Comparison of ENCODE assay signal across 23 mouse cellular contexts in genomic region chr2:52987035-52987434, GRCm38 (mm10).
A peak's percentile ranks its signal among the peaks of the same experiment; 100 is the strongest.
DNase-seq lines count a peak whose midpoint lies in the region; ATAC-seq and TF ChIP-seq lines count a peak whose summit lies in the region.
"Had no signal": no experiment of that assay in that cellular context is flagged by ENCODE, and none has a peak within 500 bp of the region (broad histone marks: within the 10 kb centered on the region; RNA-seq: fewer than 3 reads in every experiment).

No protein-coding gene starts in this region.

- H3K9ac ChIP-seq in hindbrain, embryonic 15.5 days: no peak overlapping the region
- no peak overlapping the region for H3K9ac ChIP-seq in hindbrain, embryonic 11.5 days (ENCODE audit: low read depth, low read length)
- no peak overlapping the region for H3K9ac ChIP-seq in lung, embryonic 14.5 days
- H3K9ac ChIP-seq in intestine, postnatal 0 days (ENCODE audit: low read depth, low read length): no peak overlapping the region
- H3K9ac ChIP-seq: embryonic facial prominence, embryonic 12.5 days; embryonic facial prominence, embryonic 15.5 days; forebrain, postnatal 0 days; intestine, embryonic 15.5 days had no signal

- H3K4me2 ChIP-seq in hindbrain, embryonic 15.5 days: no peak overlapping the region
- H3K4me2 ChIP-seq in hindbrain, embryonic 11.5 days (replicated peaks; ENCODE audit: low read depth, low read length): no peak overlapping the region
- no peak overlapping the region for H3K4me2 ChIP-seq in lung, embryonic 14.5 days
- H3K4me2 ChIP-seq in intestine, postnatal 0 days (replicated peaks; ENCODE audit: low read depth): no peak overlapping the region
- H3K4me2 ChIP-seq: embryonic facial prominence, embryonic 12.5 days; embryonic facial prominence, embryonic 15.5 days had no signal

- 81% methylated on average over 6 of the region's 6 CpGs for WGBS in heart, embryonic 10.5 days
- WGBS in hindbrain, embryonic 15.5 days: 96% methylated on average over 6 of the region's 6 CpGs
- 94% methylated on average over 6 of the region's 6 CpGs for WGBS in hindbrain, embryonic 11.5 days
- WGBS in lung, embryonic 14.5 days: 86% methylated on average over 6 of the region's 6 CpGs
- WGBS in intestine, postnatal 0 days: 89% methylated on average over 6 of the region's 6 CpGs

- DNase-seq in heart, adult 11 months: peak; percentile 71
- no peak for DNase-seq in heart, embryonic 10.5 days (ENCODE audit: low spot score)
- no peak for DNase-seq in hindbrain, embryonic 11.5 days (ENCODE audit: low spot score)
- no peak for DNase-seq in lung, embryonic 14.5 days
- DNase-seq in lung, postnatal 4 days: no peak
- DNase-seq: adrenal gland, postnatal 10 days; adrenal gland, postnatal 36 days; B cell, adult 2 months; cerebellum, adult 11 months; cerebellum, adult 2 months; cerebellum, adult 9-11 months; cerebellum, postnatal 25 days; forebrain, postnatal 0 days; gastrocnemius, postnatal 10 days; gastrocnemius, postnatal 36 days had no signal

- H3K4me3 ChIP-seq in heart, embryonic 10.5 days: no peak overlapping the region
- H3K4me3 ChIP-seq in hindbrain, embryonic 15.5 days: no peak overlapping the region
- H3K4me3 ChIP-seq in hindbrain, embryonic 11.5 days (ENCODE audit: low read depth, low read length): no peak overlapping the region
- no peak overlapping the region for H3K4me3 ChIP-seq in lung, embryonic 14.5 days (ENCODE audit: low read depth, low read length)
- H3K4me3 ChIP-seq in intestine, postnatal 0 days (ENCODE audit: low read depth, low read length): no peak overlapping the region
- H3K4me3 ChIP-seq: embryonic facial prominence, embryonic 12.5 days; embryonic facial prominence, embryonic 15.5 days; intestine, embryonic 15.5 days had no signal

- H3K4me1 ChIP-seq in heart, embryonic 10.5 days: 0 out of 2 replicates have a peak, but pooled peaks cover 10% of the 10 kb centered on the region
- H3K4me1 ChIP-seq in hindbrain, embryonic 15.5 days (replicated peaks): peaks cover 29% of the 10 kb centered on the region
- H3K4me1 ChIP-seq in hindbrain, embryonic 11.5 days (replicated peaks; ENCODE audit: control insufficient read depth, insufficient read depth, low read length): no peaks in the 10 kb centered on the region
- peaks cover 11% of the 10 kb centered on the region for H3K4me1 ChIP-seq in lung, embryonic 14.5 days (ENCODE audit: insufficient read depth)
- H3K4me1 ChIP-seq in intestine, postnatal 0 days (replicated peaks; ENCODE audit: control insufficient read depth, insufficient read depth, low read length): no peaks in the 10 kb centered on the region

- no peak overlapping the region for H3K27ac ChIP-seq in heart, embryonic 10.5 days
- 0 out of 2 replicates have a peak overlapping the region, but pooled peaks have one; percentile 55 for H3K27ac ChIP-seq in hindbrain, embryonic 15.5 days (replicated peaks)
- H3K27ac ChIP-seq in hindbrain, embryonic 11.5 days (ENCODE audit: low read depth, low read length): no peak overlapping the region
- H3K27ac ChIP-seq in lung, embryonic 14.5 days (ENCODE audit: low read depth): peak overlapping the region; percentile 58; the same call in 1 of the 2 replicates
- H3K27ac ChIP-seq in intestine, postnatal 0 days (ENCODE audit: low read depth, low read length): no peak overlapping the region
- H3K27ac ChIP-seq: intestine, embryonic 15.5 days had no signal

- no peak for ATAC-seq in hindbrain, embryonic 15.5 days (ENCODE audit: low FRiP score, low read depth)
- no peak for ATAC-seq in hindbrain, embryonic 11.5 days (ENCODE audit: low FRiP score)
- ATAC-seq in lung, embryonic 14.5 days (ENCODE audit: insufficient read depth): no peak
- no peak for ATAC-seq in intestine, postnatal 0 days
- ATAC-seq: forebrain, postnatal 0 days; Patski had no signal

- TF ChIP-seq CTCF in lung, embryonic 14.5 days (IDR thresholded peaks at IDR 0.05; ENCODE audit: low read depth): no peak
- TF ChIP-seq CTCF in intestine, postnatal 0 days (IDR thresholded peaks at IDR 0.05; ENCODE audit: low read depth): no peak

- no peaks in the 10 kb centered on the region for H3K27me3 ChIP-seq in heart, embryonic 10.5 days (ENCODE audit: insufficient read depth, poor library complexity, severe bottlenecking)
- no peaks in the 10 kb centered on the region for H3K27me3 ChIP-seq in hindbrain, embryonic 15.5 days
- no peaks in the 10 kb centered on the region for H3K27me3 ChIP-seq in hindbrain, embryonic 11.5 days (ENCODE audit: control insufficient read depth, insufficient read depth, low read length)
- H3K27me3 ChIP-seq in lung, embryonic 14.5 days (ENCODE audit: insufficient read depth, low read length): no peaks in the 10 kb centered on the region
- no peaks in the 10 kb centered on the region for H3K27me3 ChIP-seq in intestine, postnatal 0 days (replicated peaks; ENCODE audit: control insufficient read depth, insufficient read depth, low read length)
- H3K27me3 ChIP-seq: CH12.LX; embryonic facial prominence, embryonic 12.5 days; embryonic facial prominence, embryonic 15.5 days; intestine, embryonic 15.5 days; Patski had no signal

- no peaks in the 10 kb centered on the region for H3K9me3 ChIP-seq in heart, embryonic 10.5 days
- no peaks in the 10 kb centered on the region for H3K9me3 ChIP-seq in hindbrain, embryonic 15.5 days
- no peaks in the 10 kb centered on the region for H3K9me3 ChIP-seq in hindbrain, embryonic 11.5 days (ENCODE audit: control insufficient read depth, low read length)
- H3K9me3 ChIP-seq in lung, embryonic 14.5 days (ENCODE audit: low read depth, low read length): no peaks in the 10 kb centered on the region
- no peaks in the 10 kb centered on the region for H3K9me3 ChIP-seq in intestine, postnatal 0 days (ENCODE audit: control insufficient read depth)
- H3K9me3 ChIP-seq: embryonic facial prominence, embryonic 12.5 days; embryonic facial prominence, embryonic 15.5 days; G1E; intestine, embryonic 15.5 days had no signal

- H3K36me3 ChIP-seq in heart, embryonic 10.5 days: no peaks in the 10 kb centered on the region
- H3K36me3 ChIP-seq in hindbrain, embryonic 15.5 days: no peaks in the 10 kb centered on the region
- no peaks in the 10 kb centered on the region for H3K36me3 ChIP-seq in hindbrain, embryonic 11.5 days (ENCODE audit: control insufficient read depth, insufficient read depth, low read length)
- no peaks in the 10 kb centered on the region for H3K36me3 ChIP-seq in lung, embryonic 14.5 days (ENCODE audit: insufficient read depth)
- H3K36me3 ChIP-seq in intestine, postnatal 0 days (ENCODE audit: control insufficient read depth, insufficient read depth): no peaks in the 10 kb centered on the region
- H3K36me3 ChIP-seq: embryonic facial prominence, embryonic 12.5 days; embryonic facial prominence, embryonic 15.5 days; G1E; intestine, embryonic 15.5 days had no signal

Comparison
In these comparisons a context has a peak if more than half of its experiments do, and no peak if none do; other contexts are left out.
1. H3K27ac ChIP-seq: peak in hindbrain, embryonic 15.5 days (single experiment) and lung, embryonic 14.5 days (single experiment); none in heart, embryonic 10.5 days (single experiment), hindbrain, embryonic 11.5 days (single experiment) and intestine, postnatal 0 days (single experiment).